Mouse (Mus musculus) erythroid progenitor cell, adult 5-6 weeks (primary cell): ENCODE measurements around the gene Emilin1. TPM values are rescaled to one million over a fixed set of nuclear protein-coding genes. Genes with fewer than 3 reads are reported as not detected.
A peak's percentile ranks its signal among the peaks of the same experiment; 100 is the strongest.

Source experiments
- ATAC-seq: replicated peaks from 2 replicates; pipeline ENCODE4 v1.8.0; 2016; ENCODE audit warnings: moderate number of reproducible peaks, mild to moderate bottlenecking, moderate TSS enrichment, inconsistent platforms; ENCODE audit not compliant: poor library complexity, low FRiP score, severe bottlenecking
- total RNA-seq, 2 experiments: library from RNA; stranded (forward) in 1 of 2; stranded (reverse) in 1 of 2; fragments of 150-400 nt in 1 of 2; fragments of 186-747, 209-891 nt in 1 of 2; gene quantifications; 2 replicates each; pipeline versions ENCODE4 v1.2.3 to v1.2.4; 2015 to 2017; ENCODE audit warnings: low replicate concordance in 2 of 2

Emilin1 gene
- total RNA-seq, 2 experiments from 2014 or later = 9.6 to 11.6 TPM

DNA sequence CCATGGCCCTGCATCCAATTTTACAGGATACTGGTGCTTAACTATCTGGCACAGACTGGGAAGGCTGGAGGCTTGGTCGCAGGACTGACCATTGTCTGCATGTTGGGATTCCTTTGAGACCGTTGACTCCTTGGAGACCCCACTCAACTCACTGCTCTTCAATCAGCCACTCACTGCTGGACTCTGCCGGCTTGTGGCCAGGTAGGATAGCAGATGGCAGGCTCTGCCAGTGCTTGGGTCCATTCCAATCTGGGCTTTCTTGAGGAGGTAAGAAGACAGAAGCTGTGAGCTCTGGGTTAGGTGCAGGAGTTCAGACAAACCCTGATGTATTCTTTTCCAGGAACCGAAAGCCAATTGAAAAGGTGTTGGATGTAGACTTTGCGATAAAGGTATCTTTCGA, 40.9 kb downstream of the Emilin1 start:
- no peak for ATAC-seq

DNA sequence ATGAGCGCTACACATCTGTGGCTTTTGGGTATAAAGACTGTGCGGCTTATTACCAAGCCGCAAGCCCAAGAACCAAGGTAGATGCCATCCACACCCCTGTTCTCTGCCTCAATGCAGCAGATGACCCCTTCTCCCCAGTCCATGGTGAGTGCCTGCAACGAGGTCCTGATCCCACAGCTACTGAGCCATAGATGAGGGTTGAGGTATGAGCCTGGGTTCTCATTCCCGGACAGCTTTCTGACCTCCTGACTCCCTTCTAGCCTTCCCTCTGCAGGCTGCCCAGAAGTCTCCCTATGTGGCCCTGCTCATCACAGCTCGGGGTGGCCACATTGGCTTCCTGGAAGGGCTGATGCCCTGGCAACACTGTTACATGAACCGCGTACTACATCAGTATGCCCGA, 41.4 kb downstream of the Emilin1 start:
- ATAC-seq = no peak

DNA sequence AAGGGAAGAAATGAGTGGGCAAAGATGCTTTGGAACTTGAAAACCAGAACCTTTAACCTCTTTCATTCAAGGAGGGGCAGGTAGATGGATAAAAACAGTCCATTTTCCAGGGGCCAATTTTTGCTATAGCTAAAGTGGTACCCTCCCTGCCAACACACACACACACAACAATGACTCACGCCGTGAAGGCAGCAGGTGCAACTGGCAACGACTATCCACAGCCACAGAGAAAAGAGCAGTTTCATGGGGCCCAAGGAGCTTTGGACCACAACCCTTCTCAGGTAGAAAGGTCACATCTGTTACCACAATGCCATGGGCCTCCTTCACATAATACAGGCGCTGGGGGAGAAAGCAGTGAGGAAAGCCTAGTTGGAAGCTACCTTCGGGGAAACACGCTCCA, 42.5 kb downstream of the Emilin1 start:
- ATAC-seq = no peak

DNA sequence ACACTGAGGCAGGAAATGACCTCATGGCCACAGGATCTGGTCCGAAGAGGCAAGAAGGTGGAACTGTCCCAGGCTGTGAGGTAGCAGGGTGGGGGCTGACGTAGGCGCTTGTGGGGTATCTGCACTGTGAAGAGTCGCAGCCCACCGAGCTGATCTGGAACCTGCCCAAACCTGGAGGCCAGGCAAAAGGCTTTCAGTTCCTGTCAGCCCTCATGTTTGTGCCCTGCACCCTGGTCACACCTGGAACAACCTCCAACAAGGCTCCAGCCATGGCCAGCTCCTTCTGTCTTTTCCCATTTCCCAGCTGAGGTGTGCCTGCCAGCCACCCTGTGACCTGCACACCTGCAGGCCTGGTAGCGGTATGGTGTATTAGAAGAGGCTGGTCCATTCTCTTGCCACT, 44.7 kb downstream of the Emilin1 start:
- no peak for ATAC-seq

DNA sequence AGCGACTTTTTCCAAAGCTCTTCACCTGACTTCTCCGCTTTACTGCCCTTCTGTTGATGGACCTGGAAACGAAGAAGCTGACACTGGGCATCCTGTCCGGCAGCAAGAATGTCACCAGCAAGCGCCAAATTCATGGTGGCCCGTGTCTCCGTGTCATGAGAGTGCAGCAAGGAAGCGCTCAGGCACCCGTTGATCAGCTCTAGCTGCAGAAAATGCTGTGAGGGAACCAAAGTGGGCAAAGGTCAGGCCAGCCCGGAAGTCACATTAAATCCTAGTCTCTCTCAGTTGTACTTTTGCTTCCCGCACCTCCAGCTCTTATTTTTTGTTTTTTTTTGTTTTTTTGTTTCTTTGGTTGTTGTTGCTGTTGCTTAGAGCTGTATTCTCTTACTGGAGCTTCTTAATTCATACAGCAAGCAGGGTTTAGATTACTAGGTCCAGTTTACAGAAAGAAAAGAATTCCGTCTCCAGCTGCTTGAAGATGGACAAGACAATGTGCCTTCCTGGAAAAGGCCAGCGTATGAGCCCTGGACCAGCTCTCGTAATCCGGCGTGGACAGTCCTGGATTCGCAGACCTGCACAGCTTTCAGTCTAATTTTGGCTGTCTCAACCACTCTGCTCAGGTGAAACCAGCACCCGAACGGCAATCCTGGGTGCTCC, 46.1 kb downstream of the Emilin1 start:
- no peak; the same call in 1 of the 2 replicates for ATAC-seq

DNA sequence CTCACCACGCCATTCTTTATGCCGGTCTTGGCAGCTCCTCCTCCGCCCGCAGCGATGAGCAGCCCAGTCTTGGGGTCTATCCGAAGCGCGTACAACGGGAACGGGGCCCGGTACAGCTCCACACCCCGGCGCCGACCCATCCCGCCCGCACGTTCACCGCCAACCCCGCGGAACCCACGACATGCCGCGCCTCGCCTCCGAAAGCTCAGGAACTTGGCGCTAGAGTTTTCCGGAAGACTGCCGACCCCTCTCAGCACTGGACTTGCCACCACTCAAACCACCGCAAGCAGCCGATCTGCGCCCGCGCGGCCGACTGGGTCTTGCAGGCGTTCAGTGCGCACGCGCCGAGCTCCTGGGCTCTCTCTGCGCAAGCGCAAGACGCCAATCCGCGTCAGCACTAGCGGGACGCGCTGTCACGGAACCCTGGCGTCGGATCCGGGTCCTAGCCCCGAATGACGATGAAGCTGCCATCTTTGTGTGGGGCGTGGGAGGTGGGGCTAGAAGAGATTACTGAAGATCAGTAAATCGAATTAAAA, 46.8 kb downstream of the Emilin1 start, which contains the start of gene Preb:
Preb (minus strand) TSS at position 396 of the 536 bp plus-strand sequence.
- ATAC-seq = peak; percentile 95

DNA sequence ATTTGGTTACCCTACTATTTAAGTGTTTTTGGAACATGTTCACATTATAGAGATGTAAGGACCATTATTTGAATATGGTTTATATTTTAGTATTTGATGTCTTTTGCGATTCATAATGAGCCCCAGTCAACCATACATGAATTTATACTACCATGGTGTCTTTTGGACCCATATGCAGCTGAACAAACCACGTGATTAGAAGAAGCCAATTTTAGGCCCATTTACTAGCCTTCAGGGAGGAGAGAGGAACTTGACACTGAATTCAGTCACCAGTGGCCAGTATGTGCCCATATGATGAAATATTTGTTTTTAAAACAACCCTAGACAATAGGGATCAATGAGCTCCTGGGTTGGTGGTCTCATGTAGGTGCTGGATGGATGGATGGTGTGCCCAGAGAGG, 47.6 kb downstream of the Emilin1 start:
- ATAC-seq = no peak

DNA sequence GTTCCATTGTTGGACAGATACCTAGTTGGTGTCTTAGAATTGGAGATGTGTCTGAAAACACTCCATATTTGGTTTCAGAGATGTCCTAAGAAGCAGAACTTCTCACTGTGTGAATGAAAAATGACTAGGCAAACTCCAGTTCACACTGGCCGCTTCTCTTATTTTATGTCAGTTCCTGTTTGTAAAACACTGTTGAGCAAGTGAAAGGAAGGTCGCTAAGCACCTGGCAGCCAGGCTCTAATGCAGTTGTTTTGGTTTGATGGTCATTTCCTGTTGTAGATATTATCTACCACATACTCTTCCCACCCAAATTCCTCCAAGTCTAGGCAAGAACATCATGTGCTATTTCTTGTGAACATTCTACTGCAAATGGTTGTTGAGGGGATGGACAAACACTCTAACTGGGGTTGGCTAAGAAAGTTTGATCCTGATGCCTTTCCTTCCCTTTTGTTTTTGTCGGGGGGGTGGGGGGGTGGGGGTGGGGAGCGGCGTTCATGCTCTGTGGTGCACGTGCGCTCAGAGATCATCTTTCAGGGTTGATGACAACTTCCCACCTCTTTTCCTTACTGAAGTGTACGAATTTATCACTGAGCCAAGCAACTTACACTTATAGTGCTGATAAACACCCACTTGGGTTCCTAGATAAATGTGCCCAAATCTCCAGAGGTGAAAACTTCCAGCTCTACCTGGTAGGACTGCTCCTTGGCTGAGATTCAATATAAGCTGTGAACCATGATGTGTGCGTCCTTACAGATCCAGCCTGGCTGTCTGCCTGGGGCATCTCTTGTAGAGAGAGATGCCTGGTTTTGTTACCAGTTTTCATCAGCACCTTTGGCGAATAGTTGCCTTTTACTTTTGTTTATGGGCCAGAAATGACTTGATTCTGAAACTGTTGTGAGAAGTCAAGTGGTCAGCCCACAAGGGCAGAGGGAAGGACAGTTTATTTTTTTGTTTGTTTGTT, 48.6 kb downstream of the Emilin1 start:
- no peak for ATAC-seq

DNA sequence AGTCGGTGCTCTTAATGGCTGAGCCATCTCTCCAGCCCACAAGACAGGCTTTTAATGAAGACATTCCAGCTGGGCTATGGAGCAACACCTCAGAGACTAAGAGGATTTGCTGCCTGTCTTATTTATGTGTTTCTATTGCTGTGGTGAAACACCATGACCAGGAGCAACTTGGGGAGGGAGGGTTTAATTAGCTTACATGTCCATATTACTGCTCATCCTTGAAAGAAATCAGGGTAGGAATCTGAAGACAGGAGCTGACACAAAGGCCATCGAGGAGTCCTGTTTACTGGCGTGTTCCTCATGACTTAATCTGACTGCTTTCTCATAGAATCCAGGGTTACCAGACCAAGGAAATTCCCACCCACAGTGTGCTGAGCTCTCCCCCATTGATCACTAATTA, 50.7 kb downstream of the Emilin1 start:
- no peak for ATAC-seq

GRCm38 (mm10) chr5:30966189-30966588, 53.0 kb downstream of the Emilin1 start:
- ATAC-seq = no peak

GRCm38 (mm10) chr5:30968416-30968815, 55.2 kb downstream of the Emilin1 start, which contains the start of gene Tcf23:
TSS of gene Tcf23 (plus strand) at chr5:30968662.
- no peak for ATAC-seq

- ATAC-seq = no peak
Measured at GRCm38 (mm10) chr5:30969440-30969839, 56.2 kb downstream of the Emilin1 start.

Other genes with a start within 250 kb of the Emilin1 start
- 501 and 540 TPM in 2 replicates for gene Cenpa, start 246.6 kb upstream of the Emilin1 start, total RNA-seq (2015; ENCODE audit: low replicate concordance)
- gene Cenpa, start 246.6 kb upstream of the Emilin1 start, total RNA-seq (2017; ENCODE audit: low replicate concordance) = 370 and 444 TPM in 2 replicates
- gene Dpysl5, start 201.8 kb upstream of the Emilin1 start, total RNA-seq (2015; ENCODE audit: low replicate concordance) = 0.36 TPM in 1 of 2 replicates, not detected in the other
- not detected in 2 replicates for gene Dpysl5, start 201.8 kb upstream of the Emilin1 start, total RNA-seq (2017; ENCODE audit: low replicate concordance)
- gene Mapre3, start 98.8 kb upstream of the Emilin1 start, total RNA-seq (2015; ENCODE audit: low replicate concordance) = 1.3 TPM in 1 of 2 replicates, not detected in the other
- gene Mapre3, start 98.8 kb upstream of the Emilin1 start, total RNA-seq (2017; ENCODE audit: low replicate concordance) = 0.64 TPM in 1 of 2 replicates, not detected in the other
- gene Tmem214, start 45.4 kb upstream of the Emilin1 start, total RNA-seq (2015; ENCODE audit: low replicate concordance) = 6.8 and 11.3 TPM in 2 replicates
- gene Tmem214, start 45.4 kb upstream of the Emilin1 start, total RNA-seq (2017; ENCODE audit: low replicate concordance) = 9.5 and 10.0 TPM in 2 replicates
- 3.4 and 3.6 TPM in 2 replicates for gene Agbl5, start 24.7 kb upstream of the Emilin1 start, total RNA-seq (2015; ENCODE audit: low replicate concordance)
- 1.1 and 7.1 TPM in 2 replicates for gene Agbl5, start 24.7 kb upstream of the Emilin1 start, total RNA-seq (2017; ENCODE audit: low replicate concordance)
- gene Ost4, start 5.6 kb upstream of the Emilin1 start, total RNA-seq (2015; ENCODE audit: low replicate concordance) = 256 and 260 TPM in 2 replicates
- 78.4 and 188 TPM in 2 replicates for gene Ost4, start 5.6 kb upstream of the Emilin1 start, total RNA-seq (2017; ENCODE audit: low replicate concordance)
- gene Khk, start 8.0 kb downstream of the Emilin1 start, total RNA-seq (2015; ENCODE audit: low replicate concordance) = 2.5 and 10.8 TPM in 2 replicates
- gene Khk, start 8.0 kb downstream of the Emilin1 start, total RNA-seq (2017; ENCODE audit: low replicate concordance) = 4.4 and 8.9 TPM in 2 replicates
- gene Cgref1, start 32.2 kb downstream of the Emilin1 start, total RNA-seq (2015; ENCODE audit: low replicate concordance) = not detected in 2 replicates
- not detected in 2 replicates for gene Cgref1, start 32.2 kb downstream of the Emilin1 start, total RNA-seq (2017; ENCODE audit: low replicate concordance)
- gene Preb, start 47.0 kb downstream of the Emilin1 start, total RNA-seq (2015; ENCODE audit: low replicate concordance) = 42.3 and 55.5 TPM in 2 replicates
- gene Preb, start 47.0 kb downstream of the Emilin1 start, total RNA-seq (2017; ENCODE audit: low replicate concordance) = 8.2 and 24.9 TPM in 2 replicates
- gene Tcf23, start 55.3 kb downstream of the Emilin1 start, total RNA-seq (2015; ENCODE audit: low replicate concordance) = not detected in 2 replicates
- not detected in 2 replicates for gene Tcf23, start 55.3 kb downstream of the Emilin1 start, total RNA-seq (2017; ENCODE audit: low replicate concordance)
- 38.6 and 49.9 TPM in 2 replicates for gene Atraid, start 134.9 kb downstream of the Emilin1 start, total RNA-seq (2015; ENCODE audit: low replicate concordance)
- 15.1 and 16.0 TPM in 2 replicates for gene Atraid, start 134.9 kb downstream of the Emilin1 start, total RNA-seq (2017; ENCODE audit: low replicate concordance)
- not detected in 2 replicates for gene Slc5a6, start 135.5 kb downstream of the Emilin1 start, total RNA-seq (2015; ENCODE audit: low replicate concordance)
- not detected in 2 replicates for gene Slc5a6, start 135.5 kb downstream of the Emilin1 start, total RNA-seq (2017; ENCODE audit: low replicate concordance)
- 19.3 and 24.9 TPM in 2 replicates for gene Cad, start 141.4 kb downstream of the Emilin1 start, total RNA-seq (2015; ENCODE audit: low replicate concordance)
- gene Cad, start 141.4 kb downstream of the Emilin1 start, total RNA-seq (2017; ENCODE audit: low replicate concordance) = 3.5 and 11.3 TPM in 2 replicates
- gene Dnajc5g, start 192.9 kb downstream of the Emilin1 start, total RNA-seq (2015; ENCODE audit: low replicate concordance) = not detected in 2 replicates
- not detected in 2 replicates for gene Dnajc5g, start 192.9 kb downstream of the Emilin1 start, total RNA-seq (2017; ENCODE audit: low replicate concordance)
- gene Slc30a3, start 194.8 kb downstream of the Emilin1 start, total RNA-seq (2015; ENCODE audit: low replicate concordance) = not detected in 2 replicates
- not detected in 2 replicates for gene Slc30a3, start 194.8 kb downstream of the Emilin1 start, total RNA-seq (2017; ENCODE audit: low replicate concordance)
- gene Trim54, start 203.3 kb downstream of the Emilin1 start, total RNA-seq (2015; ENCODE audit: low replicate concordance) = not detected in 2 replicates
- not detected in 2 replicates for gene Trim54, start 203.3 kb downstream of the Emilin1 start, total RNA-seq (2017; ENCODE audit: low replicate concordance)
- gene Ucn, start 225.4 kb downstream of the Emilin1 start, total RNA-seq (2015; ENCODE audit: low replicate concordance) = not detected in 2 replicates
- gene Ucn, start 225.4 kb downstream of the Emilin1 start, total RNA-seq (2017; ENCODE audit: low replicate concordance) = not detected in 2 replicates
- gene Mpv17, start 240.8 kb downstream of the Emilin1 start, total RNA-seq (2015; ENCODE audit: low replicate concordance) = 1.3 and 11.5 TPM in 2 replicates
- 0.23 and 4.7 TPM in 2 replicates for gene Mpv17, start 240.8 kb downstream of the Emilin1 start, total RNA-seq (2017; ENCODE audit: low replicate concordance)